Mouse (Mus musculus): ENCODE results near the gene Chst10.

GRCm38 (mm10) chr1:38887011-38887410 is 10.9 kb downstream of the Chst10 start:
- TF ChIP-seq POLR2A (IDR thresholded peaks at IDR 0.05; ENCODE audit: low read depth, low read length), result no peak
- no peak for TF ChIP-seq CTCF (conservative IDR thresholded peaks at IDR 0.05 in 1 of 2, IDR thresholded peaks at IDR 0.05 in 1 of 2; ENCODE audit: low read depth in 2 of 2, low read length in 2 of 2)
- no peak for TF ChIP-seq JUND (conservative IDR thresholded peaks at IDR 0.05; ENCODE audit: low read depth, low read length)
- TF ChIP-seq IRF4 (IDR thresholded peaks at IDR 0.05; ENCODE audit: low read depth, low read length), result no peak

Data from CH12.LX (cell line).